Mouse (Mus musculus): ENCODE results near the gene Cage1.

The Cage1 gene

DNA sequence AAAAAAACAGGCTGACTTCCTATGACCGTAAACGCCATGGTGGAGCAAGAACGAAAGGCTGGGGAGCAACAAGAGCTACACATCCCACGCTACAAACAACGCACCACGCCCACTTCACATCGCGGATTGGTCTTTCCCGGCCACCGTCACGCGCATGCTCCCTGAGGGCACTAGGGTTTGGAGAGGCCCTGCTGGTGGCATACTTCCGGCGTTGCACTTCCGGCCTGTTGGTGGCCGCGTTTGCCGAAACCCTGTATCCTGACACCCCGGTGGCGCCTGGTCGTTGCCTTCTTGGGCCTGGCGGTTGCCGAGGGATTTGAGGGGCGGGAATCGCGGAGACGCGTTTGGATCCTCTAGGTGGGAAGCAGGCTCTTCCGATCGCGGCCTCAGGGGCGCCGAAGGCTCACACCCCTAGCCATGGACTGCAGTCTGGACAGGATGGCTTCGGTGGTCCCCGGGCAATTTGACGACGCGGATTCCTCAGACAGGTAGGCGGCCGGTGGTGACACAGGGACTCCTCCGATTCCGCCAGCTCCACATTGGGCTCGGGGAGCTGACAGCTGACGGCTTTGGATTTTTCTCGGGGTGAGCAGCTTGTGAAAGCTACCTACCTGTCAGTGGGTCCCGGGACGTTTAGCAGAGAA lies at the start of gene Cage1:
Cage1 (minus strand) TSS at position 26 of the 644 bp plus-strand sequence.
- peak; percentile 98 for DNase-seq

DNA sequence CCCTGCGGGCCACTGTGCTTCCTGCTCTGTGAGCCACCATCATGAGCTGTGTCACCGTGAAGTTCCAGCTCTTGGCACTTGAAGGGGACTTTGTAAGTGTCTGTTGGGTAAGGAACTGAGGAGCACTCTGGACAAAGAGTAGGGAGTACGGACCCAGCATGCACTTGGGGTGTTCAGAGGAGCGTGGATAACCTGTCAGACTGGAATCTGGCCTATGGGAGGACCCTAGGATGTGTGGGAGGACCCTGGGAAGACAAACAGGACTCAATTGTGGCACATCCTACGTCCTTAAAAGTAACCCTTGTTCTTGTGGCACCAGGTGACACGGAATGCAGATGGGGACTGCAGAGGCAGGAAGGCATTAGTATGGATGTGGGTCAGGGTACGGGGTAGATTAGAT lies 44.3 kb upstream of the Cage1 start:
- DNase-seq: no peak

- DNase-seq: no peak
These were observed 43.9 kb upstream of the Cage1 start for GRCm38 (mm10) chr13:38080725-38081124.

DNA sequence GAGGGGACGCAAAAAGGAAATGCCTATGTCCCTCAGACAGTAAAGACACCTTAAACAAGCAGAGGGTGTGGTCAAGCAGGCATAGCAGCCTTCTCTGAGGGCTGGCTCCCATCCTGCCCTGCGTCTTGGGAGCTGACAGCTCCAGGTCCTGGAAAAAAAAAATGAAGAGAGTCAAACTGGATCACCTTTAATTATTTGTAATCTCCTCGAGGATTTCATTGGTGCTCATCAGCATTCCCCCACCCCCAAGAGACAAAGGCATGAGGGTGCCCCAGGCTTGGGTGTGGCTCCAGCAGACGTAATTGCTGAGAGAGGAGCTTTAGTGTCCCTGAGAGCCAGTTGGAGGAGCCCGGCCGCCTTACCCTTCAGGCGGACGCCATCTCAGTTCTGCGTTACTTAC lies 43.1 kb upstream of the Cage1 start:
- no peak for DNase-seq

DNA sequence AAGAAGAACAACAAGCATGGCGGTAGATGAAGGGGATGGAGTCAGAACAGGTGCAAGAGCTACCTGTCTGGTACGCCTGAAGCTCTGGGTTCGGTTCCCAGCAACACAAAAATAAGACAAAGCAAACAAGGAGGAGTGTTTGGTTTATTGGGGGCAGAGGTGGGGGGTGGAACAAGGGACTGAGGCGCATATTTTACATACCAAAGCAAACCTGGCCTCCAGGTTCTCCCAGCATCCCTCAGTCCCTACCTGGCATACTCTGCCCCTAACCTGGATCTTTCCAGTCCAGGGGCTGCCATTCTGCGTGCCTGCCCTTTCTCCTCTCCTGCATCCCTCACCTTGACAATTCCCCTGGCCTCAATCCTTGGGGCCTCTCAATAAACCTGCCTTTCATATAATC lies 42.5 kb upstream of the Cage1 start:
- no peak for DNase-seq

- DNase-seq: no peak
These were observed 42.0 kb upstream of the Cage1 start for GRCm38 (mm10) chr13:38078836-38079235.

DNA sequence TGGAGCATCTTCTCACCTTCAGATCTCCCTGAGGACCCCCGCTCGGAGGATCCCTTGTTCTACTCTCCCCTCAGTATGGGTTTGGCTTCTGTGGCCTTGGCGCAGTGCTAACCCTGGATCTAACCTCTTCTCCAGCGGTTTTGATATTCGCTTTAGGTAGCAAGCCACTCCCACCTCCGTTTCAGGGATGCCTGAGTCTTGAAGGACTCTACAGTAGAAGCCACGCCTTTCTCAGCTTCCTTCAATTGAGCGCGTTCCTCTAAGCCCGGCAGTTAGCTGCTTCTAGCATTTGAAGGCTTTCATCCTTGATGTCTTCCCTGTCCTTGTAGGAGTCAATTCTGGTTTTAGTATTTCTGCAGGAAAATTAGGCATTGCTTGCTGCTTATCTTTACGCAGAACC lies 40.2 kb upstream of the Cage1 start:
- peak in 1 of 2 experiments; percentile 13 for DNase-seq

DNA sequence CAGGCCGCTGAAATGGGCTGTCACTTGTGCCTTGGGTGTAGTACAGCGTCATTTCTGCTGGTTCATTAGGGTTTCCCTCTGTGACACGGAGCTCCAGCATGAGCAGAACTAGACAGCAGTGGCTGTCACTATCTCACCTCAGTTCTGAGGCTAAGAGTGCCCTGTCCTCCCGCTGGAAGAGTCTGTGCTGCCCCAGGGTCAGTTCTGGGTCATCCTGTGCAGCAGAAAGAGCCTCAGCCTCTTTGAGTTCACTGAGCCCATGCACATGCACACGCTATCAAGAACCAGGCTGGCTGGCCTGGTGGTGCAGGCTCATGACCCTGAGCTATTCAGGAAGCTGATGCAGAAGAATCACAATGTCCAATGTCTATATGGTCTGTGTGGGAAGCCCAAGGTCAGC lies 37.5 kb upstream of the Cage1 start:
- no peak for DNase-seq

- DNase-seq: no peak
These were observed 36.8 kb upstream of the Cage1 start for GRCm38 (mm10) chr13:38073374-38074307.

- peak; percentile 15 to 52 for DNase-seq
These were observed 34.1 kb upstream of the Cage1 start for GRCm38 (mm10) chr13:38070945-38071344.

- peak in 1 of 2 experiments; percentile 61 for DNase-seq
These were observed 28.2 kb upstream of the Cage1 start for GRCm38 (mm10) chr13:38064854-38065663.

DNA sequence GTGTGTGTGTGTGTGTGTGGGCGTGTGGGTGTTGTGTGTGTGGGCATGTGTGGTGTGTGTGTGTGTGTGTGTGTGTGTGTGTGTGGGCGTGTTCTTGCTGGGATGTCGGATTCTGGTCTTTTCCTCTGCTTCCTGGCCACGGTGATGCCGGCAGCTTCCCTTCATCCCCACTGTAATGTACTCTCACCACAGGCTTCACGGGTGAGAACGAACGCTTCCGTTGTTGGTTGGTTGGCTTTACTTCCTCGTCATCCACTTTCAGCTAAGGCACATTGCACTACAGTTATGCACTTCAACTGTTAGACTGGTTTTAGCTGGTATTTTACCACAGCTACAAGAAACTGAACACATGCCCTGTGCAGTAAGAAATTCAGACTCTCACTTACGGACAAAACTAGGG lies 25.8 kb upstream of the Cage1 start:
- no peak for DNase-seq

DNA sequence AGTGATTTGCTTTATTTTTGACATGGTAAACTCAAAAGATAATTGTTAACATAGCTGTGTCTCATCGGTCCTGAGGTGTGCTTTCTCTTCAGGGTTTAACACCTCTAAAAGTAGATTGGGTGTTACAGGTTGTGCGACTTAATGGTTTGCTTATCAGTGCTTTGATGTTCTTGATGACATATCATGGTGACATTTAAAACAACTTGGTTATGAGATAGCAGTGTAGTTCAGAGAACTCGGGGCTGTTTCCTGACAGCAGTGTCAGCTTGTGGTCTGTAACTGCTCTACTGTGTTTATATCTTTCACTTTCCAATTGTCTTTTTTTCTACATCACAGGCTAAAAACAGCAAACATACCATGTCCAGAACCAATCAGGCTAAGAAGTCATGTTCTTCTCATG lies 13.0 kb upstream of the Cage1 start:
- DNase-seq: no peak

DNA sequence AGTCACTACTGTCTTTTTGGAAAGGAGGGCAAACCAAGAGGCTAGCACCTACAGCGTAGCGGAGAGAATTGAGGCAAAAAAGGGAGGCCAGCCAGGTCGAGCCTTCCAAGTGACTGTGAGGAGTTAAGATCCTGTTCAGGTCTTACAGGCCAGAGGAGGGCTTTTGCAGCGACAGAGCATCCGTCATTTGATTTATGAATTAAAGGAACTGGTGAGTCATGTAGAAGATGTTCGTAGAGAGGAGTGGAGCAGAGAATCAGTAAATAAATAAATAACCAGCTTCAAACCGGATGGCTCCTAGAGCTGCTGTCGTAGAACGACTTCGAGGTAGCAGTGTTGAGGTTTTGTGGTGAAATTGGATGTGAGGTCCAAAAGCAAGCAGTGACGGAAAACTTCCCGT lies 942 bp upstream of the Cage1 start:
- DNase-seq: peak in 1 of 2 experiments; percentile 12

GRCm38 (mm10) chr13:38036343-38037043 lies 376 bp downstream of the Cage1 start, which contains the start of gene Riok1:
Gene Riok1, plus strand, starts transcription at chr13:38036995.
- DNase-seq: peak in 1 of 2 experiments; percentile 17

DNA sequence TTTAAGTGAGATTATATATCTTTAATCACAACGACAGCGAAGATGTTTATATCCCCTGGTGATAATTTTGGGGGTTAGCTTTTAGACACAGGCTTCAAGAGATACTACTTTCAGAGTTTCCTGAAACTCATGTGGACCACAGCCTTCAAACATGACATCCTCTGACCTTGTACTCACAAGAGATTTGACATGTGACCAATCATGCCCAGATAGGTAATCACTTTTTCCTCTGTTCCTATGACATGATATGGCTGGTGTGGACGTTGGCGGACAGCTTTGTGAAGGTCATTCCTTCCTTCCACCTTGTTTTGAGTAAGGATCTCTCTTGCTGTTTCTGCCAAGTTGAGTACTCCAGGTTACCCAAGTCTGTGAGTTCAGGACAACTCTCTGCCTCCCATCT lies 8.5 kb downstream of the Cage1 start:
- no peak for DNase-seq

DNA sequence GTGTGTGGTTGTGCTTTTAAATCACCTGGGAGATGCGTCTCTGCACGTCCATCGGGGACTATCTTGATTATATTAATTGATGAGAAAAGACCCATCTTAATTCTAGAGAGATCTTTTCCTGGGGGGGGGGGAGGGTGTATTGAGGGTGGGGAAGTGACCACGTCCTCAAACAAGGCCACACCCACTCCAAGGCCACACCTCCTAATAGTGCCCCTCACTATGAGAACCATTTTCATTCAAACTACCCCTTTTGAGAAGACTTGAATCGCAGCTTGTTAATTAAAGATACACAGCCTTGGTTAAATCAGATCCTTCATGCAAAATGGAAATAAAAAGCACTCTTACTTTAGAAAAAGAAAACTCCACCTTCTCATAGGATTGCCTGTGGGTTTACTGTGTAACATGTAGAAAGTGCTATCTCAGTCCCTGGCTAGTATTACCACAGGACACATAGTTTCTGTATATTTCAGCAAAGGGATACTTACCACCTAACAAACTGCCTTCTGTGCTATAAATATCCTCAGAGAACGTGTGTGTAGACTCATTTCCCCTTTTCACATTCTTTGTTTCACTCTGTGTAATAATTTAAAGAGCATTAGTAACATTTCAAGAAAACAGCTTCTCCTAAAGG lies 9.1 kb downstream of the Cage1 start:
- DNase-seq: no peak

- peak in 1 of 2 experiments; percentile 6 for DNase-seq
These were observed 11.0 kb downstream of the Cage1 start for GRCm38 (mm10) chr13:38025874-38026273.

DNA sequence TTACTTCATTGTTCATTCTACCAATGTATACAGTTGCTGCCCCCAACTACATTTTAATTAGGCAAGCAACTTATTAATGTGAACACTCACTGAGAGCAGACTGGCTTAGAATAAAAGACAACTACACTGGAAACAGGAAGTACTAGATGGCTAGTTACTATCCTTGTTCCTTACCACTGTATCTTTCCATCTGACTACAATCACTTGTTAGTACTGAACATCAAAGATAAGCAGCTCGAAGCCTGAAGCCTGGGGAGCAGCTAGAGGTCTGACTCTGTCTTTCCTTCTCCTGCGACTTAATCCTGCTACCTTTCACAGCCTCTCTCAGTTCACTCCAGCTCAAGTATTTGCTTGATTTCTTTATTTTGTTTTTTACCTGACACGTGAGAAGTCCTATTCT lies 18.1 kb downstream of the Cage1 start:
- DNase-seq: no peak

DNA sequence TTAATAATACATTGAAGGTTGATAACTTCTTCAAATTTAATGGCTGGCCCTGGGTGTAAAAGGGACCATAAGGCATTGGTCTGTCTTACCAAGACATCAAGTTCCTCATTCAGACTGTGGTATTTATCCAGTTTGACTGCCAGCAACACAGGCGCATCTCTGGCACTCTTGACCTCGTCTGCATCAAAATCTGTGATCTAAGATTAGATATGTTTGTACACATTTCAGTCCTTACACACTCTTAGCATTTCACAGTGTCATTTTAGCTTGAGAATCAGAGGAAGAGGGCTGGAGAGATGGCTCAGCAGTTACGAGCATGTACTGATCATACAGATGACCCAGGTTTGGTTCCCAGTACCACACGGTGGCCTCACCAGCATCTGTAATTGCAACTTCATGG lies 21.3 kb downstream of the Cage1 start:
- DNase-seq: no peak

GRCm38 (mm10) chr13:38012436-38012835 lies 24.4 kb downstream of the Cage1 start:
- DNase-seq: no peak

DNA sequence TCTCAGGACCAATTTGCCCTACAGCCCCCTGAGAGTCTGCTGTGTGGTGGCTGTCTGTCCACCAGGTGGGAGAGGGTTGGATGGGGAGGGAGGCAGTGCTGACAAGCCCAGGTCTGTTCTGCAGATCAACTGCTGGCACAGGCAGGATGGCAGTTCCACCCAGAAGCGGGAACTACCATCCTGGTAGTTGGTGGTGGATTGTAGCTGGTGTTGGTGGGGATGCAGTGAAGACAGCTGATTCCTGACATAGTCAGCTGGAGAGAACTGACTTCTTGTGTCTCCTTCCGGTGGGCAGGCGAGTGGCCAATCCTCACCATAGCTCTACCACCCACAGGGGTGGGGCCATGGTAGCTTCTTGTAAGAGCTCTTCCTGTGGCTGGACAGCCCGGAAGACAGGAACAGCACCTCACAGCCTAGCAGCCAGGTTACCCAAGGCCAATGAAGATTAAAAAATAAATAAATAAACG lies 26.4 kb downstream of the Cage1 start:
- peak; percentile 11 to 26 for DNase-seq

Data from lung, postnatal 4 days (tissue).